9 mouse cellular contexts compared by ENCODE assay signal in genomic region chr2:116075902-116076301, GRCm38 (mm10). TPM values are rescaled to one million over a fixed set of nuclear protein-coding genes. Genes with fewer than 3 reads are reported as not detected.
DNase-seq lines count a peak whose midpoint lies in the region; ATAC-seq and TF ChIP-seq lines count a peak whose summit lies in the region.
"Had no signal": no experiment of that assay in that cellular context is flagged by ENCODE, and none has a peak within 500 bp of the region (broad histone marks: within the 10 kb centered on the region; RNA-seq: fewer than 3 reads in every experiment).

No protein-coding gene starts in this region.

- TF ChIP-seq POLR2A in embryonic fibroblast, embryonic 13.5 days (IDR thresholded peaks at IDR 0.05; ENCODE audit: low read depth, low read length): peak; percentile 33; the same call in 1 of the 2 replicates
- TF ChIP-seq POLR2A in myocyte (IDR thresholded peaks at IDR 0.05; ENCODE audit: insufficient read length, low read depth): no peak

- no peaks in the 10 kb centered on the region for H3K9me3 ChIP-seq in hindbrain, embryonic 12.5 days (replicated peaks)

- H3K79me2 ChIP-seq in myocyte (ENCODE audit: control insufficient read depth, insufficient read depth): no peaks in the 10 kb centered on the region

- peak; percentile 69 for ATAC-seq in hindbrain, embryonic 12.5 days (ENCODE audit: low FRiP score)

- peaks cover 13% of the 10 kb centered on the region for H3K27me3 ChIP-seq in hindbrain, embryonic 12.5 days
- no peaks in the 10 kb centered on the region for H3K27me3 ChIP-seq in myocyte (ENCODE audit: control insufficient read depth, insufficient read depth, insufficient read length)

- TF ChIP-seq CTCF in embryonic fibroblast, embryonic 13.5 days (IDR thresholded peaks at IDR 0.05; ENCODE audit: borderline replicate concordance, insufficient read depth, low read length): no peak

- peak overlapping the region; percentile 69 for H3K4me2 ChIP-seq in hindbrain, embryonic 12.5 days (replicated peaks)
- peak overlapping the region; percentile 74 for H3K4me2 ChIP-seq in myocyte (ENCODE audit: low read depth)

- under 1% methylated on average over 23 of the region's 23 CpGs for WGBS in hindbrain, embryonic 12.5 days

- H3K27ac ChIP-seq in embryonic fibroblast, embryonic 13.5 days (ENCODE audit: insufficient read depth, low read length): 0 out of 2 replicates have a peak overlapping the region, but pooled peaks have one; percentile 14
- peak overlapping the region; percentile 75 for H3K27ac ChIP-seq in hindbrain, embryonic 12.5 days
- H3K27ac ChIP-seq: macrophage had no signal

- peak overlapping the region; percentile 61 for H3K4me3 ChIP-seq in embryonic fibroblast, embryonic 13.5 days (ENCODE audit: insufficient read depth, low read length)
- peak overlapping the region; percentile 36 for H3K4me3 ChIP-seq in hindbrain, embryonic 12.5 days
- peak overlapping the region; percentile 14 for H3K4me3 ChIP-seq in myocyte

- peak overlapping the region; percentile 53 for H3K9ac ChIP-seq in hindbrain, embryonic 12.5 days

- DNase-seq in 3T3-L1 (ENCODE audit: low read depth, low spot score): peak; percentile 81
- DNase-seq in ZHBTc4 (ENCODE audit: low read depth, low spot score): peak; percentile 50
- peak; percentile 47 for DNase-seq in liver
- DNase-seq in cerebellum, adult 11-12 months: no peak
- no peak for DNase-seq in thymus, postnatal 14 days

- H3K4me1 ChIP-seq in embryonic fibroblast, embryonic 13.5 days (ENCODE audit: control insufficient read depth, insufficient read depth, low read length): peaks cover 6% of the 10 kb centered on the region
- peaks cover 30% of the 10 kb centered on the region for H3K4me1 ChIP-seq in hindbrain, embryonic 12.5 days

- no peak overlapping the region for H3ac ChIP-seq in myocyte (ENCODE audit: control insufficient read depth, insufficient read length)

- H3K36me3 ChIP-seq in hindbrain, embryonic 12.5 days: no peaks in the 10 kb centered on the region
- H3K36me3 ChIP-seq in myocyte (ENCODE audit: control insufficient read depth, insufficient read depth): no peaks in the 10 kb centered on the region

TF ChIP-seq in myocyte, 11 proteins besides CTCF, POLR2A, EP300 and RAD21:
- TF ChIP-seq E2F4 (IDR thresholded peaks at IDR 0.05; ENCODE audit: insufficient read depth) (no peak), MAX (IDR thresholded peaks at IDR 0.05; ENCODE audit: low read depth) (no peak), TCF3 (IDR thresholded peaks at IDR 0.05; ENCODE audit: insufficient read length, low read depth) (no peak), TCF12 (IDR thresholded peaks at IDR 0.05; ENCODE audit: insufficient read depth, poor library complexity, severe bottlenecking) (no peak), REST (IDR thresholded peaks at IDR 0.05; ENCODE audit: insufficient read depth, insufficient read length) (no peak), MYOG (IDR thresholded peaks at IDR 0.05; ENCODE audit: control insufficient read depth in 1 of 3, insufficient read depth in 1 of 3, insufficient read length in 2 of 3, low read depth in 2 of 3) (no peak), SRF (IDR thresholded peaks at IDR 0.05; ENCODE audit: control insufficient read depth, insufficient read length, low read depth) (no peak), USF1 (IDR thresholded peaks at IDR 0.05; ENCODE audit: low read depth) (no peak), MYOD1 (IDR thresholded peaks at IDR 0.05; ENCODE audit: control insufficient read depth in 1 of 3, insufficient read length in 2 of 3, low read depth in 2 of 3) (no peak)
TF ChIP-seq in myocyte: peak in this region for 0.

RNA-seq across cellular contexts. Expression of gene Meis2, which starts 10.3 kb away (rescaled TPM):
- 46.7 and 65.5 TPM in 2 replicates for polyA plus RNA-seq in embryonic fibroblast, embryonic 13.5 days (2011; ENCODE audit: insufficient read length, low read depth, missing spikeins)
- 130 and 155 TPM in 2 replicates for polyA plus RNA-seq in hindbrain, embryonic 12.5 days (2016; fragmentation: Nextera tagmentation; extraction: Ambion mirVana)
- polyA plus RNA-seq in myocyte (2012; fragmentation: generic; extraction: Trizol): 9.3 TPM
- polyA plus RNA-seq: macrophage had no signal

Comparison
In these comparisons a context has a peak if more than half of its experiments do, and no peak if none do; other contexts are left out.
1. DNase-seq: peak in 3T3-L1 (single experiment), ZHBTc4 (single experiment) and liver (single experiment); none in cerebellum, adult 11-12 months (single experiment) and thymus, postnatal 14 days (single experiment).
2. Peak in every context shown above with its lines, with median percentiles within 50 percentile points of each other: H3K4me3 ChIP-seq.